ENCODE assay signal across 10 mouse cellular contexts in genomic region chr10:86457665-86458209, GRCm38 (mm10). TPM values are rescaled to one million over a fixed set of nuclear protein-coding genes. Genes with fewer than 3 reads are reported as not detected.
DNase-seq lines count a peak whose midpoint lies in the region; ATAC-seq and TF ChIP-seq lines count a peak whose summit lies in the region.
"Had no signal": no experiment of that assay in that cellular context is flagged by ENCODE, and none has a peak within 500 bp of the region (broad histone marks: within the 10 kb centered on the region; RNA-seq: fewer than 3 reads in every experiment).

No protein-coding gene starts in this region.

- DNase-seq in Muller cell, postnatal 12 days (ENCODE audit: inconsistent ontology term) = peak; percentile 93
- DNase-seq in brain, embryonic 14.5 days (ENCODE audit: low read depth) = peak; percentile 90
- no peak for DNase-seq in midbrain, embryonic 10.5 days (ENCODE audit: low spot score)
- DNase-seq in kidney, postnatal 4 days = no peak
- no peak for DNase-seq in yolk sac, embryonic 10.5 days (ENCODE audit: low spot score)
- DNase-seq in gastrocnemius, adult 18-20 months (ENCODE audit: low spot score) = no peak

- ATAC-seq in hindbrain, embryonic 13.5 days (ENCODE audit: low FRiP score) = peak; percentile 75
- no peak for ATAC-seq in CD4-positive, CD25-positive, alpha-beta regulatory T cell, adult 4 months

- H3K4me3 ChIP-seq in hindbrain, embryonic 13.5 days = no peak overlapping the region
- H3K4me3 ChIP-seq in midbrain, embryonic 10.5 days = no peak overlapping the region
- H3K4me3 ChIP-seq: megakaryocyte, embryonic 14.5 days; stomach, embryonic 15.5 days had no signal

- H3K9ac ChIP-seq in hindbrain, embryonic 13.5 days = no peak overlapping the region
- H3K9ac ChIP-seq: stomach, embryonic 15.5 days had no signal

- no peak overlapping the region for H3K4me2 ChIP-seq in hindbrain, embryonic 13.5 days
- H3K4me2 ChIP-seq: stomach, embryonic 15.5 days had no signal

- peak overlapping the region; percentile 58 for H3K27ac ChIP-seq in hindbrain, embryonic 13.5 days
- peak overlapping the region; percentile 83 for H3K27ac ChIP-seq in midbrain, embryonic 10.5 days (replicated peaks)
- H3K27ac ChIP-seq: stomach, embryonic 15.5 days had no signal

- H3K9me3 ChIP-seq in hindbrain, embryonic 13.5 days = no peaks in the 10 kb centered on the region
- H3K9me3 ChIP-seq in midbrain, embryonic 10.5 days (replicated peaks) = no peaks in the 10 kb centered on the region
- H3K9me3 ChIP-seq: megakaryocyte, embryonic 14.5 days; stomach, embryonic 15.5 days had no signal

- TF ChIP-seq POLR2A in brain, embryonic 14.5 days (IDR thresholded peaks at IDR 0.05; ENCODE audit: borderline replicate concordance, extremely low read depth, insufficient read depth, insufficient read length, poor library complexity, severe bottlenecking) = no peak

- peaks cover 21% of the 10 kb centered on the region for H3K4me1 ChIP-seq in hindbrain, embryonic 13.5 days (replicated peaks)
- peaks cover 48% of the 10 kb centered on the region for H3K4me1 ChIP-seq in midbrain, embryonic 10.5 days
- H3K4me1 ChIP-seq: megakaryocyte, embryonic 14.5 days had no signal

- peaks cover 19% of the 10 kb centered on the region for H3K36me3 ChIP-seq in hindbrain, embryonic 13.5 days
- H3K36me3 ChIP-seq in midbrain, embryonic 10.5 days = no peaks in the 10 kb centered on the region
- H3K36me3 ChIP-seq: stomach, embryonic 15.5 days had no signal

- H3K27me3 ChIP-seq in hindbrain, embryonic 13.5 days = 0 out of 2 replicates have a peak, but pooled peaks cover 14% of the 10 kb centered on the region
- no peaks in the 10 kb centered on the region; the same call in 1 of the 2 replicates for H3K27me3 ChIP-seq in midbrain, embryonic 10.5 days (ENCODE audit: low read depth, poor library complexity, severe bottlenecking)
- H3K27me3 ChIP-seq: stomach, embryonic 15.5 days had no signal

- TF ChIP-seq CTCF in brain, embryonic 14.5 days (IDR thresholded peaks at IDR 0.05; ENCODE audit: borderline replicate concordance, extremely low read depth, insufficient read depth, insufficient read length) = no peak

RNA-seq across cellular contexts. Expression of gene Syn3, which starts 41.0 kb away (rescaled TPM):
- polyA plus RNA-seq in brain, embryonic 14.5 days (2012; rRNA removed) = 10.4 and 25.2 TPM in 2 replicates
- polyA plus RNA-seq in hindbrain, embryonic 13.5 days (2015; fragmentation: Nextera tagmentation; extraction: Ambion mirVana) = 16.7 and 18.3 TPM in 2 replicates
- 3.0 and 5.3 TPM in 2 replicates for polyA plus RNA-seq in midbrain, embryonic 10.5 days (2016; fragmentation: Nextera tagmentation; extraction: Ambion mirVana)
- under 1 TPM in 1 of 2 experiments, not detected in 1; 0.22 TPM for polyA plus RNA-seq in CD4-positive, CD25-positive, alpha-beta regulatory T cell, adult 4 months (2017; shearing (Covaris generic))
- total RNA-seq in gastrocnemius, adult 18-20 months (2021) = under 1 TPM; 0.30 to 0.31 TPM

Comparison
In these comparisons a context has a peak if more than half of its experiments do, and no peak if none do; other contexts are left out.
1. DNase-seq: peak in Muller cell, postnatal 12 days (single experiment) and brain, embryonic 14.5 days (single experiment); none in midbrain, embryonic 10.5 days (single experiment), kidney, postnatal 4 days (0 of 2), yolk sac, embryonic 10.5 days (single experiment) and gastrocnemius, adult 18-20 months (single experiment).